Mouse (Mus musculus): ENCODE measurements around the gene Dlgap4. TPM values are rescaled to one million over a fixed set of nuclear protein-coding genes. Genes with fewer than 3 reads are reported as not detected.
A peak's percentile ranks its signal among the peaks of the same experiment; 100 is the strongest.
"Not testable (repeated sequence)": the region's sequence is repeated elsewhere in the genome, so short reads cannot be mapped to it uniquely, and the experiment has no call there.

Dlgap4 gene
- total RNA-seq, 1 experiment from 2014 or later, result 14.3 TPM

DNA sequence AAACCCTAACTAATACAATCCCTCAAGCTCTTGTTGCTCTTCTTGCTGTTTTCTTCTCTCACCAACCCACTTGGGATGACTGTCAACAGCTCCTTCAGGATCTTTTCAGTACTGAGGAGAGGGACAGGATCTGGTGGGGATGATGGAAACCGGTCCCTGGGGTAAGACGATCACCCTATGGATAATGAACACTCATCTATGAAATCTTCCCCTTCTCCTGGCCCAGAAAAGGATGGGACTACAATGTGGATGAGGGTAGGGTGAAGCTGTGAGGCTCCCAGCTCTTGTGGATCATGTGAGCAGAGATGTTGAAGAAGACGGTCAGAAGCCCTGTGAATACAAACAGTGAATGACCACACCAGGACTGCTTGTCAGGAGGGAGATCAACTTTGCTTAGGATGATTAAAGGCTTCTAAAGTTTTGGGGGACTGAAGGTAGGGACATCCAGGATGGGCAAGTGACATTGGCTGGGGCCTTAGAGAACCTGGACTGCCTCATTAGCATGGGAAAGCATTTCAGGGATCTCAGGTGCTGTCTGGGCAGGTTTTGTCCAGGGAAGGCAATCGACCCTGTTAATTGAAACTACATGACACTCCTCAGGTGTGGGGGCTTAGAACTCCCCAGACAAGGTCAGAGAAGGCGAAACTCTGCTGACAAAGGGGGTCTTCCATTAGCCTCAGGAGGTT lies 173.7 kb downstream of the Dlgap4 start:
- ATAC-seq (replicated peaks in 1 of 2; ENCODE audit: insufficient read depth in 1 of 2, low FRiP score in 2 of 2, low TSS enrichment in 1 of 2, low read depth in 1 of 2, poor library complexity in 2 of 2, severe bottlenecking in 2 of 2), result no peak

DNA sequence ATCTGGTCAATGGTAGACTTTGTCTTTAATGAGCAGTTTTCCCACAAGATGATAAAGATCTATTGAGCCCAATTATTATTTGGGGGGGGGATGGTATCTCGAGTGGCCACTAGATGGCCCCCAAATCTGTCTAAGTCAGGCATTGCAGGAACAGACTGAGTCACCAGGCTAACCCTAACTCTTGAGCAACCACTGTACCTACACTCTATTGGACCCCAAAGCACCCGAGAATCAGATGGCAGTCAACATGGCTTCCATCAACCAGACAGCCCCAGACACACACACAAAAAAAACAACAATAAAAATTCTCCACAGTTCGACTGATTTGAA lies 174.2 kb downstream of the Dlgap4 start:
- ATAC-seq (replicated peaks in 1 of 2; ENCODE audit: insufficient read depth in 1 of 2, low FRiP score in 2 of 2, low TSS enrichment in 1 of 2, low read depth in 1 of 2, poor library complexity in 2 of 2, severe bottlenecking in 2 of 2), result peak; percentile 45 to 65; a peak in 3 of 4 replicates

DNA sequence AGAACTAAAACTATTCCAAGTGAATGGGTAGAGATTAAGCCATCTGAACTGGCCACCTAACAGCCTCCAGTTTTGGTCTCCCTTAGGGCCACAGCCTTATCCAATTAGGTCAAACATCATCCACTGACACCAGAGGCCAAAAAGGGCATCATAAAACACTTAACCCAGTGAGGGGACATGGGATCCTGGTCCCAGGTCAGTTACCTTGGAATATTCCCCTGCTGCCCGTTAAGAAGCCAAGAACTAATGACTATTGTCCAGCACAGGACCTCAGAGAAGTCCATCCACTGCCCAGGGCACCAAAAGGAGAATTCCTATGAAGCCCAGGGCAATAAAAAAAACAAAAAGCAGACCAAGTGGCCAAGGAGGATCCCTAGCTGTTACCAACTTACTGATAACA lies 175.3 kb downstream of the Dlgap4 start:
- no peak for ATAC-seq (replicated peaks in 1 of 2; ENCODE audit: insufficient read depth in 1 of 2, low FRiP score in 2 of 2, low TSS enrichment in 1 of 2, low read depth in 1 of 2, poor library complexity in 2 of 2, severe bottlenecking in 2 of 2)

DNA sequence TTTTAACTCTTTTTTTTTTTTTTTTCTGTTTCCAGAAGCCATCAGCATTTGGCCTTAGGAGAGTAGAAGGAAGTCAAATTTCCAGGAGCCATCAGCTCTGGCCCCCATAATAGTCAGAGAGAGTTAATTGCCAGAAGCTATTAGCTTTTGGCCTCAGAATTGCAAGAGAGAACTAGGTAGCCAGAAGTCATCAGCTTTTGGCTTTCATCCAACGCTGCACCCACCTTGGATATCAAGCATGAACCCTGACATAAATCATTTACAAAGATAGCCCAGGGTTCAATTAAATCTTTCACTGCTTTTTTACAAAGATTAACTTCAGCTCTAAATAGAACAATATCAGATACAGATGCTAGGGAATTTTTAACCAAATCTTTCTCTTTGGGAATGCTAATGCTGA lies 185.0 kb downstream of the Dlgap4 start:
- no peak for ATAC-seq (replicated peaks in 1 of 2; ENCODE audit: insufficient read depth in 1 of 2, low FRiP score in 2 of 2, low TSS enrichment in 1 of 2, low read depth in 1 of 2, poor library complexity in 2 of 2, severe bottlenecking in 2 of 2)

DNA sequence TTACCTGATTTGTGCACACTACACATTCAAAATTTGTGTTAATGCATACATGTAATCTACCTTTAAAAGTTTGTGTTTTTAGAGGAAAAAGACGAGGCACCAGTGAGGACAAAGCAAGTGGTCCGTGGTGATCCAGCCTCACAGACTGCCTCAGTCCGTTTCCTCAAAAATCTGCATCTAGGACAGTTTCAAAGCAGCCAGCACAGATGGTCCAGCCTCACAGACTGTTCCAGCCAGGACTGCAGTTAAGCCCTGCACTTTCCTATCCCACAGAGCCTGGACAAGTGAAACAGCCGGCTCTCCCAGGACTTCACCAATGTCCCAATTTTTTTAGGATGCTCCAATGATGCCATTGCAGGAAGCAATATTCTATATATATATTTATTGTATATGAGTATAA lies 187.5 kb downstream of the Dlgap4 start:
- ATAC-seq (replicated peaks in 1 of 2; ENCODE audit: insufficient read depth in 1 of 2, low FRiP score in 2 of 2, low TSS enrichment in 1 of 2, low read depth in 1 of 2, poor library complexity in 2 of 2, severe bottlenecking in 2 of 2), result no peak

DNA sequence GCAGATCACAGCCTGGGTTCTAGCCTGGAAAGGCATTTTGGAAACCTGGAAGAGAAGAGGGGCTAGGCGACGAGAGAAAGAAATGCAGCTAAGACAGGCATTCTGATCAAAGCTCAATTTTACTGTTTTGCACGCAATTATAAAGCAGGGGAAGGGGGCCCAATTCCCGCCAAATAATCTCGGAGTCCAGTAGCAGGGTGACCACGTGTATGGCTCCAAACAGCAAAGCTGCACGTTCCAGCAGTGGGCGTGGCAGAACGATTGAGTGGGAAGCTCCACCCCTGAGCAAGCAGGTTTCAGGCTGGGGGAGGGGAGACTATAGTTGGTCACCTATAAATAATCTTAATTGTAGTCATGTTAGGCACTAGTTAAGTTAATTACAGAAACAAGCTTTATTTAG lies 188.6 kb downstream of the Dlgap4 start:
- ATAC-seq (replicated peaks in 1 of 2; ENCODE audit: insufficient read depth in 1 of 2, low FRiP score in 2 of 2, low TSS enrichment in 1 of 2, low read depth in 1 of 2, poor library complexity in 2 of 2, severe bottlenecking in 2 of 2), result not testable (repeated sequence)

DNA sequence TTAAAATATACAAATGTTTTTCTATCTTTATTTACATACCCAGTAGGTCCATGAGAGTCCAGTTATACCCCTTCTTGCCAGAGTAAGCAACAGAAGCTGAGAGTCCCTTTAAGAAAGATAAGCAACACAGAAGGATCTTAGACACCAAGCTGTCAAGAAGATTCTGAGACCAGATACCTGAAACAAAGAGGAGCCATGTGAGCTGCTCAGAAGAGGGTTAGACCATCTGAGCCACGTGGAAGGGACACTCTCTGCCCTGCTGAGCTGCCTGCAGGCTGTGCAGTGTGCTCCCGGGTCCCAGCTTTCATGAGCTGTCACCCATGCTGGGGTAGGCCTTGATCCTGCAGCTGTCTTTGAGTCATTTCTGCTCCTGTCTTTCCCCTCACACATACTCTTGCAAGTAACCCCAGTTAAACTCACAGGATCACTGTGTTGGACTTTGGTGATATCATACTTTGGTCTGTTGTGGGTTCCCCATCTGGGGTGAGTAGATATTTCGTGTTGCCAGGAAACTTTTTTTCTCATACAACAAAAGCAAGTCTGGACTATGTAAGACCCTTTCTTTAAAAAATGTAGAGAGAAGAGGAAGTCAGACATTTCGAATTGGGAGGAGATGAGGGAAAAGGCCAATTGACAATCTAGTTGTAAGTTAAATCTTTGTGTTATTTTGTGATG lies 190.3 kb downstream of the Dlgap4 start:
- no peak for ATAC-seq (replicated peaks in 1 of 2; ENCODE audit: insufficient read depth in 1 of 2, low FRiP score in 2 of 2, low TSS enrichment in 1 of 2, low read depth in 1 of 2, poor library complexity in 2 of 2, severe bottlenecking in 2 of 2)

DNA sequence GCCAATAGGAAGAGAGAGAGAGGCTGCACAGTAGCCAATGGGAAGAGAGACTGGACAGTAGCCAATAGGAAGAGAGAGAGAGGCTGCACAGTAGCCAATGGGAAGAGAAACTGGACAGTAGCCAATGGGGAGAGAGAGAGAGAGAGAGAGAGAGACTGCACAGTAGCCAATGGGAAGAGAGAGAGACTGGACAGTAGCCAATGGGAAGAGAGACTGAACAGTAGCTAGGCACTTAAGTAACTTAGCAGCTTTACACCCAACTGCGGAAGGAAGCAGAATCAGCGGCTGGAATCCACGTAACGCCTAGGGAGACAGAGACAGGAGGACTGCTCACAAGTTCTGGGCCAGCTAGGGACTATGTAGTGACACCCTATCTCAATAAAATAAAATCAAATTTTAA lies 191.1 kb downstream of the Dlgap4 start:
- ATAC-seq (replicated peaks in 1 of 2; ENCODE audit: insufficient read depth in 1 of 2, low FRiP score in 2 of 2, low TSS enrichment in 1 of 2, low read depth in 1 of 2, poor library complexity in 2 of 2, severe bottlenecking in 2 of 2), result no peak

DNA sequence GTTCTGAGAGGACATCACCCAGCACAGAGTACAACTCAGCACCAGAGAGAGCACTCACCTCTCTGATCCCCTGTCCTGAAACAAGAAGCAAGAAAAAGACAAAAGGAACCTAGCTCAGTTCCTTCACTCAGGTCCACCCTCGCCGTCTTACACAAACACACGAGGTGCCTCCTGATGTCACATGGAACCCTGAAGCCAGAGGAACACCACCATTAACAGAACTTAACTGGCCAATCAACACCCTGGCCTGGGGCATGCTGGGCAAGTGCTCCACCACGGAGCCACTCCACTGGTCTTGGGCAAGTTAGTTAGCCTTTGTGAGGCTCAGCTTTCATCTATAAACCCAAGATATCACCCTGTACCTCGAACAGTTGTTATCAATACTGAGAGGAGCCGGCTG lies 193.4 kb downstream of the Dlgap4 start:
- no peak for ATAC-seq (replicated peaks in 1 of 2; ENCODE audit: insufficient read depth in 1 of 2, low FRiP score in 2 of 2, low TSS enrichment in 1 of 2, low read depth in 1 of 2, poor library complexity in 2 of 2, severe bottlenecking in 2 of 2)

DNA sequence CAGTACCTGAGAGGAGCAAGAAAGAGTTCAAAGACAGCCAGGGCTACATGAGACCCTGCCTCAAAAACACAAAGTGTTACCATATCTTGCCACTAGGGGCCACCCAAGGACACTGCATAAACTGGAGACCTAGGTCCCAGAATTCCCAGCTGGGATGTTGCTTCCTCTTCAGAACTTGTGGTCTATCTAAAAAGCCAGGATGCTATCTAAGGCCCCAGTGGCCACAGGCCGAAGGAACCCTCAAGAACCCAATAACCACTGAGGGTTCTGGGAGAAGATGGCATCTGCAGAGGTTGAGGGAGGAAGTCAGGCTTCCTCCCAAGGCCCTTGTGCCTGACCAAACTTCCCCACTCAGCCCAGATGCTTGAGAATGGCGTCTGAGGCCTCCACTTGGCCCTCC lies 196.1 kb downstream of the Dlgap4 start:
- ATAC-seq (replicated peaks in 1 of 2; ENCODE audit: insufficient read depth in 1 of 2, low FRiP score in 2 of 2, low TSS enrichment in 1 of 2, low read depth in 1 of 2, poor library complexity in 2 of 2, severe bottlenecking in 2 of 2), result peak; percentile 67 to 79

DNA sequence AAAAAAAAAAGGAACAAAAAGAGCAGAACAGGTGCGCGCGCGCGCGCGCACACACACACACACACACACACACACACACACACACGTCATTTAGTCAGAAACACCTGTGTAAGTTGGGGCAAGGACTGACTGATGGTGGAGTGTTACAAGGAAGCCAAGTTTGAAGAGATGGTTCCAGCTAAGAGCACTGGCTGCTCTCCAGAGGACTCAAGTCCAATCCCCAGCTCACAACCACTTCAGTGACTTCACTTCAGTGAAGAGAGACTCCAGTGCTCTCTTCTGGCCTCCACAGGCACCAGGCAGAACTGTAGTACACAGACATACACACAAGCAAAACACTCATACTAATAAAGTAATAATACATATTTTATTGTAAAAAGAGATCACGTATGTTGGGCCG lies 197.2 kb downstream of the Dlgap4 start:
- ATAC-seq (replicated peaks in 1 of 2; ENCODE audit: insufficient read depth in 1 of 2, low FRiP score in 2 of 2, low TSS enrichment in 1 of 2, low read depth in 1 of 2, poor library complexity in 2 of 2, severe bottlenecking in 2 of 2), result no peak

DNA sequence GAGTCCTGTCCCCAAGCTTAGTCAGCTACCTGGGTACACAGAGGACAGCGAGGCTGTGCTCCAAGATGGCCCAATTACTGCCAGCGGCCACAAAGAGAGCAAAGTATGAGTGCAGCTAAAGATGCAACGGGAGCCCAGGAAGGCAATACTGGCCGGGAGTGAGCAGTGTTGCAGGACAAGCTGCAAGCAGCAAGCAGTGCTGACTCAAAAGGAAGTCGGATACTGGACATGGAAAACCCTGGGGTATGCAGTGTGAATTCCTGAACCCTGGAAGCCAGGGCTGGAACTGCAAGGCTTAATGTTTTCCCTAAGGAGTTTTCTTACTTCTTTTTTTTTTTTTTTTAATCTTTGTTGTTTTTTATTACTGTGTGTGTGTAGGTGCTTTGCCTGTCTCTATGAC lies 198.1 kb downstream of the Dlgap4 start:
- no peak for ATAC-seq (replicated peaks in 1 of 2; ENCODE audit: insufficient read depth in 1 of 2, low FRiP score in 2 of 2, low TSS enrichment in 1 of 2, low read depth in 1 of 2, poor library complexity in 2 of 2, severe bottlenecking in 2 of 2)

Other genes with a start within 250 kb of the Dlgap4 start
- gene Epb41l1, start 192.8 kb upstream of the Dlgap4 start, total RNA-seq (2017), result 2.3 and 5.4 TPM in 2 replicates
- gene Aar2, start 66.1 kb upstream of the Dlgap4 start, total RNA-seq (2017), result 10.4 and 10.6 TPM in 2 replicates
- 0.89 TPM in 1 of 2 replicates, not detected in the other for gene Myl9, start 161.7 kb downstream of the Dlgap4 start, total RNA-seq (2017)
- gene Tgif2, start 226.3 kb downstream of the Dlgap4 start, total RNA-seq (2017), result 31.6 and 42.0 TPM in 2 replicates
- 0.65 TPM in 1 of 2 replicates, not detected in the other for gene 4930518I15Rik, start 244.2 kb downstream of the Dlgap4 start, total RNA-seq (2017)
- gene Rab5if, start 249.4 kb downstream of the Dlgap4 start, total RNA-seq (2017), result 138 TPM in 2 replicates